Mouse (Mus musculus) embryonic facial prominence, embryonic 11.5 days (tissue): ENCODE measurements around the gene Gm13271. TPM values are rescaled to one million over a fixed set of nuclear protein-coding genes. Genes with fewer than 3 reads are reported as not detected.
"Not testable (repeated sequence)": the region's sequence is repeated elsewhere in the genome, so short reads cannot be mapped to it uniquely, and the experiment has no call there.

Source experiments
- ATAC-seq: fragments of 200-750 bp; cut with Nextera tagmentation; replicated peaks from 2 replicates; pipeline ENCODE4 v1.8.0; 2017; ENCODE audit warnings: low read depth; ENCODE audit not compliant: insufficient number of reproducible peaks, low FRiP score, low TSS enrichment
- DNase-seq: peaks from one replicate; pipeline ENCODE4 v3.0.0-alpha.2; 2015; ENCODE audit warnings: low spot score
- H3K27ac ChIP-seq: fragments of 300-500 bp; sonication (generic); replicated peaks from 2 replicates; pipeline ENCODE4 v1.5.1; 2014; ENCODE audit warnings: mild to moderate bottlenecking, low read depth, low read length, control low read depth
- H3K27me3 ChIP-seq: fragments of 300-500 bp; sonication (generic); 2 replicates; pipeline ENCODE4 v1.6.1; 2014; ENCODE audit warnings: mild to moderate bottlenecking, low read length, moderate library complexity, mixed read lengths; ENCODE audit not compliant: control insufficient read depth, insufficient read depth
- H3K36me3 ChIP-seq: fragments of 300-500 bp; sonication (generic); replicated peaks from 2 replicates; pipeline ENCODE4 v1.6.1; 2014; ENCODE audit warnings: low read depth, mild to moderate bottlenecking, low read length, moderate library complexity, mixed read lengths; ENCODE audit not compliant: control insufficient read depth, insufficient read depth
- H3K4me1 ChIP-seq: fragments of 300-500 bp; sonication (generic); 2 replicates; pipeline ENCODE4 v1.6.1; 2014; ENCODE audit warnings: low read length, mixed read lengths; ENCODE audit not compliant: control insufficient read depth, insufficient read depth
- H3K4me2 ChIP-seq: fragments of 300-500 bp; sonication (generic); 2 replicates; pipeline ENCODE4 v1.6.1; 2014; ENCODE audit warnings: low read depth, mild to moderate bottlenecking, control low read depth, low read length, moderate library complexity
- H3K4me3 ChIP-seq: fragments of 300-500 bp; sonication (generic); 2 replicates; pipeline ENCODE4 v1.5.1; 2014; ENCODE audit warnings: low read depth, low read length, control low read depth
- H3K9ac ChIP-seq: fragments of 300-500 bp; sonication (generic); replicated peaks from 2 replicates; pipeline ENCODE4 v1.6.1; 2014; ENCODE audit warnings: mild to moderate bottlenecking, control low read depth, low read length
- H3K9me3 ChIP-seq: fragments of 300-500 bp; sonication (generic); replicated peaks from 2 replicates; pipeline ENCODE4 v1.6.1; 2016; ENCODE audit warnings: mild to moderate bottlenecking, low read length, inconsistent platforms, mixed read lengths; ENCODE audit not compliant: control insufficient read depth
- WGBS: fragments of 180-500 bp; shearing (Covaris S2); extraction: QIAGEN DNeasy Blood & Tissue Kit; methylation state at CpG from one replicate; pipeline ENCODE4 v1.1.7; 2014; 5-methylcytosine and 5-hydroxymethylcytosine counted together
- polyA plus RNA-seq: library from polyadenylated mRNA; unstranded; fragments of >200 nt; fragmentation: Nextera tagmentation; extraction: Ambion mirVana; gene quantifications from 2 replicates; pipeline ENCODE4 v1.2.1, GENCODE M21; 2014

The Gm13271 gene
- polyA plus RNA-seq, 1 experiment from 2014 or later, result not detected

- H3K4me3 ChIP-seq, H3K9ac ChIP-seq, H3K9me3 ChIP-seq, H3K27me3 ChIP-seq, DNase-seq, ATAC-seq, H3K4me1 ChIP-seq, H3K36me3 ChIP-seq, H3K4me2 ChIP-seq, H3K27ac ChIP-seq: not testable (repeated sequence)
- WGBS, result 0% methylated on average over 3 of the region's 28 CpGs
Measured at GRCm38 (mm10) chr4:88788402-88788801, 33.7 kb downstream of the Gm13271 start, which contains the start of gene Gm13277. Gene Gm13277, plus strand, starts transcription at chr4:88788632.

GRCm38 (mm10) chr4:88791250-88791649, 36.6 kb downstream of the Gm13271 start, which contains the start of gene Gm13278:
Gene Gm13278, plus strand, starts transcription at chr4:88791550.
- H3K27ac ChIP-seq, H3K27me3 ChIP-seq, H3K4me2 ChIP-seq, H3K9me3 ChIP-seq, ATAC-seq, DNase-seq, H3K36me3 ChIP-seq, H3K4me1 ChIP-seq, H3K4me3 ChIP-seq, H3K9ac ChIP-seq: not testable (repeated sequence)
- no CpG with 5 or more reads among the region's 28 CpGs for WGBS

- H3K27me3 ChIP-seq, H3K4me1 ChIP-seq, ATAC-seq, H3K9me3 ChIP-seq, DNase-seq, H3K27ac ChIP-seq, H3K4me2 ChIP-seq, H3K36me3 ChIP-seq, H3K9ac ChIP-seq, H3K4me3 ChIP-seq: not testable (repeated sequence)
- 1% methylated on average over 9 of the region's 52 CpGs for WGBS
Measured at GRCm38 (mm10) chr4:88793936-88794675, 39.4 kb downstream of the Gm13271 start, which contains the start of gene Gm13275. Gene Gm13275, plus strand, starts transcription at chr4:88794487.

- not testable (repeated sequence) for H3K4me2 ChIP-seq, H3K4me3 ChIP-seq, ATAC-seq, DNase-seq, H3K27ac ChIP-seq, H3K4me1 ChIP-seq, H3K27me3 ChIP-seq, H3K9me3 ChIP-seq, H3K9ac ChIP-seq, H3K36me3 ChIP-seq
- WGBS, result no CpG with 5 or more reads among the region's 28 CpGs
Measured at GRCm38 (mm10) chr4:88797097-88797496, 42.4 kb downstream of the Gm13271 start, which contains the start of gene Gm13279. Gene Gm13279, plus strand, starts transcription at chr4:88797397.

GRCm38 (mm10) chr4:88799365-88799764, 44.7 kb downstream of the Gm13271 start, which contains the start of gene Gm13285:
Gene Gm13285, plus strand, starts transcription at chr4:88799665.
- H3K4me2 ChIP-seq, H3K9me3 ChIP-seq, H3K4me1 ChIP-seq, H3K4me3 ChIP-seq, H3K9ac ChIP-seq, DNase-seq, H3K27ac ChIP-seq, ATAC-seq, H3K36me3 ChIP-seq, H3K27me3 ChIP-seq: not testable (repeated sequence)
- 10% methylated on average over 3 of the region's 7 CpGs for WGBS

- not testable (repeated sequence) for H3K27ac ChIP-seq, H3K4me2 ChIP-seq, H3K9me3 ChIP-seq, DNase-seq, H3K4me1 ChIP-seq, H3K36me3 ChIP-seq, ATAC-seq, H3K4me3 ChIP-seq, H3K9ac ChIP-seq, H3K27me3 ChIP-seq
- WGBS, result no CpG with 5 or more reads among the region's 29 CpGs
Measured at GRCm38 (mm10) chr4:88802954-88803353, 48.3 kb downstream of the Gm13271 start, which contains the start of gene Gm13287. Gene Gm13287, plus strand, starts transcription at chr4:88803254.

Other genes with a start within 250 kb of the Gm13271 start
- not detected in 2 replicates for gene Ifnb1, start 232.1 kb upstream of the Gm13271 start, polyA plus RNA-seq
- not detected in 2 replicates for gene Ifna15, start 196.6 kb upstream of the Gm13271 start, polyA plus RNA-seq
- gene Ifna14, start 183.1 kb upstream of the Gm13271 start, polyA plus RNA-seq, result not detected in 2 replicates
- not detected in 2 replicates for gene Ifna9, start 162.5 kb upstream of the Gm13271 start, polyA plus RNA-seq
- not detected in 2 replicates for gene Ifna12, start 151.5 kb upstream of the Gm13271 start, polyA plus RNA-seq
- not detected in 2 replicates for gene C87499, start 120.5 kb upstream of the Gm13271 start, polyA plus RNA-seq
- 0.26 TPM in 1 of 2 replicates, not detected in the other for gene Ifna13, start 110.4 kb upstream of the Gm13271 start, polyA plus RNA-seq
- not detected in 2 replicates for gene Ifna16, start 77.9 kb upstream of the Gm13271 start, polyA plus RNA-seq
- not detected in 2 replicates for gene Ifna2, start 71.0 kb upstream of the Gm13271 start, polyA plus RNA-seq
- not detected in 2 replicates for gene Ifnab, start 63.5 kb upstream of the Gm13271 start, polyA plus RNA-seq
- gene Gm26566, start 33.1 kb upstream of the Gm13271 start, polyA plus RNA-seq, result 1.6 and 1.7 TPM in 2 replicates
- 162 and 180 TPM in 2 replicates for gene Klhl9, start 32.4 kb upstream of the Gm13271 start, polyA plus RNA-seq
- 0.20 and 0.28 TPM in 2 replicates for gene Gm13283, start 5.3 kb downstream of the Gm13271 start, polyA plus RNA-seq
- gene Gm13290, start 19.0 kb downstream of the Gm13271 start, polyA plus RNA-seq, result 0.22 TPM in 1 of 2 replicates, not detected in the other
- not detected in 2 replicates for gene Gm13289, start 22.1 kb downstream of the Gm13271 start, polyA plus RNA-seq
- gene Gm13272, start 25.0 kb downstream of the Gm13271 start, polyA plus RNA-seq, result not detected in 2 replicates
- 0.28 TPM in 1 of 2 replicates, not detected in the other for gene Ifnz, start 27.3 kb downstream of the Gm13271 start, polyA plus RNA-seq
- not detected in 2 replicates for gene Gm13276, start 30.8 kb downstream of the Gm13271 start, polyA plus RNA-seq
- gene Gm13277, start 33.8 kb downstream of the Gm13271 start, polyA plus RNA-seq, result not detected in 2 replicates
- not detected in 2 replicates for gene Gm13278, start 36.7 kb downstream of the Gm13271 start, polyA plus RNA-seq
- gene Gm13275, start 39.6 kb downstream of the Gm13271 start, polyA plus RNA-seq, result not detected in 2 replicates
- gene Gm13279, start 42.5 kb downstream of the Gm13271 start, polyA plus RNA-seq, result not detected in 2 replicates
- gene Gm13285, start 44.8 kb downstream of the Gm13271 start, polyA plus RNA-seq, result 0.86 and 1.2 TPM in 2 replicates
- gene Gm13287, start 48.4 kb downstream of the Gm13271 start, polyA plus RNA-seq, result not detected in 2 replicates
- gene Gm13288, start 50.7 kb downstream of the Gm13271 start, polyA plus RNA-seq, result not detected in 2 replicates
- not detected in 2 replicates for gene Ifna7, start 61.4 kb downstream of the Gm13271 start, polyA plus RNA-seq
- gene Ifna11, start 65.1 kb downstream of the Gm13271 start, polyA plus RNA-seq, result not detected in 2 replicates
- not detected in 2 replicates for gene Ifna6, start 72.5 kb downstream of the Gm13271 start, polyA plus RNA-seq
- gene Ifna5, start 80.7 kb downstream of the Gm13271 start, polyA plus RNA-seq, result not detected in 2 replicates
- gene Ifna4, start 87.0 kb downstream of the Gm13271 start, polyA plus RNA-seq, result not detected in 2 replicates
- gene Ifna1, start 95.2 kb downstream of the Gm13271 start, polyA plus RNA-seq, result not detected in 2 replicates
- gene Ifne, start 125.3 kb downstream of the Gm13271 start, polyA plus RNA-seq, result not detected in 2 replicates